Mouse (Mus musculus): ENCODE measurements at regions not wholly inside any gene's neighbourhood (a gene's known extent, or its start where the extent isn't known, plus 50 kb on each side); places are given as distances from the start of the nearest gene placed in this dataset.

GRCm38 (mm10) chr4:87578164-87578563 is 347.9 kb upstream of the Slc24a2 start:
- TF ChIP-seq CTCF (IDR thresholded peaks at IDR 0.05; ENCODE audit: low read depth) (no peak), EP300 (IDR thresholded peaks at IDR 0.05; ENCODE audit: low read depth) (no peak)

Data from liver, postnatal 0 days (tissue).